Mouse (Mus musculus): Measurements from ENCODE around the gene Kcnn4.
A peak's percentile ranks its signal among the peaks of the same experiment; 100 is the strongest.
"Not testable (repeated sequence)": the region's sequence is repeated elsewhere in the genome, so short reads cannot be mapped to it uniquely, and the experiment has no call there.

The Kcnn4 gene

DNA sequence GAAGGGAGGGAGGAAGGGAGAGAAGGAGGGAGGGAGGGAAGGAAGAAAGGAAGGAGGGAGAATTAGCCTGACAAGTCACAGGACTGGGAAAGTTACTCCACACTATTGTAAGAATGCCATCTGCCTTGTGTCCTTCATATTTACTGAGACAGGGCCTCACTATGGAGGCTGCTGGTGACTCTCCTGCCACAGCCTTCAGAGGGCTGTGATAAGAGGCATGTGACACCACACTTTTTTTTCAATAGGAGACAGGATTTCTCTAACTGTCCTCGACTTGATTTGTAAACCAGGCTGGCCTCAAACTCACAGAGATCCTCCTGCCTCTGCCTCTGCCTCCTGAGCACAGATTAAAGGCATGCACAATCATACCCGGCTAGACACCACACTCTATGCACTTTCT lies 21.6 kb downstream of the Kcnn4 start:
- no peak for DNase-seq (ENCODE audit: low spot score)

DNA sequence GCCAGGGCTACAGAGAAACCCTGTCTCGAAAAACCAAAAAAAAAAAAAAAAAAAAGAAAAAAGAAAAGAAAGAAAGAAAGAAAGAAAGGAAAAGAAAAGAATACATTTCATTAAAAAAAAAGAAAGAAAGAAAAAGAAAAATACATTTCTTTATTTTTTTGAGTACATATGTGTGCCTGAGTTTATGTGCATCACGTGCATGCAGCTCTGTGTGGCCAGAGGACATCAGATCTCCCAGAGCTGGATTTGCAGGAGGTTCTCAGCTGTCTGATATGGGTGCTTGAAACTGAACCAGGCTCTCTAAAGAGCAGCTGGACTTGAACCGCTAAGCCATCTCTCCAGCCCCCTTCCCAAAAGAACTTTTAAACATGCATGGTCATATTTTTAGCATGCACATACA lies 24.0 kb downstream of the Kcnn4 start:
- no peak for DNase-seq (ENCODE audit: low spot score)

DNA sequence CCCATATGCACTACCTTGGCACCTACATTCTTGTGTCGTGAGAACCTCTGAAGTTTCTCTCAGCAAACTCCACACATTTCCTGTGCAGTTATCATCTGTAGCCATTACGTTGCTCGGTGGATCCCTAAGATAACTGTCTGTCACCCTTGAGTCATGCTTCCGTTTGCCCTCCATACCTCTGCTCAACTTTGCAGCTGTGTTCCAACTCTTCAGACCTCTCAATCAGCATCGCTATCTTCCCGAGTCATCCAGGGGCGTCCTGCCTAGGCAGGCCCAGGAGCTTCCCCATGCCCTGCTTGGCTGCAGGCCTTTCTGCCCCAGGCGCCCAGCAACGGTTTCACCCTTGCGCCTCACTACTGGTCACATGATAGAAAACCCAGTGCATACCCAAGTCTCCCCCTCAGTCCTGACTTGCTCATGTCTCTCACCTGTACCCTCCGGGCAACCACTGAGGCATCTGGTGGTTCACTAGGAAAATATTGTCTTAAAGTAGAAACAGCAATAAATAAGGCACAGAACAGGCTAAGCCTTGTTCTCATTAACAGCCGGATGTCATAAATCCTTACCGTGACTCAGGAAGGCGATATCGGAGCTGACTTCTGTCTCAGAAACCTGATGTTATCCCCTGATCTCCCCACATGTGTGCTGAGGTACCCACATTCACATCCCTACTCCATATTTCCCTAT lies 24.6 kb downstream of the Kcnn4 start:
- DNase-seq (ENCODE audit: low spot score), result no peak

DNA sequence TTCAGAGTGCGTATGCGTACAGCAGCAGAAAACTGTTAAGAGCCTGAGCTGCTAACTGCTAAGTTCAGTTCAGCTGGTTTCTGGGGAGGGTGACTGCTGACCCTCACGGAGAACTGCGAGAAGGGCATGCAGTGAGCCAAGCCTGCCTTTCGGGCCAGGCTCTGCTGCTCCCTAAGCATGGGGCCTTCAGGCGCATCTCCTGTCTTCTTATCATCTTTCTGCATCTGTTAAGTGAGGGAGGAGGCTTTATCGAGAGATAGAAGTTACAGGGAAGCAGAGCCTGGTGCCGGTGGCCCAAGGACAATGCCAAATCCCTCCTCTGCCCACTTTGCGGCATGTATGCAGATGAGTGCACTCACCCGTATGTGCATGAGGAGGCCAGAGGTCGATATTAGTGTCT lies 26.8 kb downstream of the Kcnn4 start:
- peak; percentile 75 for DNase-seq (ENCODE audit: low spot score)

DNA sequence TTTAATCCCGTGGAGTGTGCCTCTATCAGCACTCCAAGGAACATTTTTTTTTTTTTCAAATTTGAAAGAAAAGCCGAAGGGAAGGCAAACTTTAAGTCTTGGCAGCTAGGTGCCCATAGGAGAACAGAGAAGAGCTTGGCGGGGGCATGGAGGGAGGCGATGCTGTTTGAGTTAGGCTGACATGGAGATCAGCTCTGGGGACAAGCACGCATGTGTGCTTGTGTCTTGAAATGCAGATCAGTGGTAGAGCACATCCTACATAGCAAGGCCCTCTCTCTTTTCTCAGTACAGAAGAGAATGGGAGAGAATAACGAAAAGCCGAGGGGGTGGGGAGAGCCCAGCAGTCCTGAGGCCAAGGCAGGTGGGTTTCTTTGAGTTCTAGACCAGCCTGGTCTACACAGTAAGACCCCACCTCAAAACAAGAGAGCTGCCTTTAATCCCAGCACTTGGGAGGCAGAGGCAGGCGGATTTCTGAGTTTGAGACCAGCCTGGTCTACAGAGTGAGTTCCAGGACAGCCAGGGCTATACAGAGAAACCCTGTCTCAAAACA lies 28.4 kb downstream of the Kcnn4 start:
- DNase-seq (ENCODE audit: low spot score), result no peak

DNA sequence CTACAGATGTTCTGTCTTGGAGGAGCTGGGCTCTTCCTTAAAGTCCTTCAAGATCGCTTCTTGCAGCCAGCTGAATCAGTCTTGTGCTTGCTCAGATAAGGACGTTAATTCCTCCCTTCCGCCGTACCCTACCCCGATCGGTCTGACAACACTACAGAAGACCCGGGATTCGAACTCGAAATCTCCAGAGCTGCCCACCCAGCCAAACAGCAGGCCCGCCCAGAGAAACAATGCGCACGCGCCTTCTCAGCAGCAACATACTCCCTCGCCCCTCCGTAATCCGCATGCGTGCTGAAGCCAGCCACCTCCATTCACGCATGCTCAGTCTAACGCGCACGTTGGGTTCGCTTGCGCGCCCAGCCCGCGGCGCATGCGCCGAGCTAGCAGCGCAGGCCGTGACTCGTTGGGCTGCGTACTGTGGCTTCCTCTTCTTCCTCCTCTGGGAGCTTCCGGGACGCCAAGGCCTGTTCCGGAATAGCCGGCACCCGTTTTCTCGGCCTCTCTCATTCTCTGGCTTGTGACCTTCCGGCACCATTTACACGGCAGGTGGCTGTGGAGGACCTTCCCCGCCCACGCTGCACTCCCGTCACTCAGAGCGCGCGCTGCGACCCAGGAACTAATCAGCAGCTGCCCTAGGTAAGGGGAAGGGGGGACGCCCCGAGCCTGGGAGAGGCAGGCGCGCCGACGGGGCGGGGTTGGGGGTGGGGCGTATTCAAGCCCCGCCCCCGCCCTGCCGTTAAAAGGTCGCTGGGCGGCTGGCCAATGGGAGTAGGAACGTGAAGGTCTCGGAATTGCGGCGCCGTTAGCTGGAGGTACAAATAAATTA lies 29.4 kb downstream of the Kcnn4 start, which contains the start of gene Smg9:
Gene Smg9, plus strand, starts transcription at position 364 of the 826 bp plus-strand sequence.
- DNase-seq (ENCODE audit: low spot score), result peak; percentile 98

DNA sequence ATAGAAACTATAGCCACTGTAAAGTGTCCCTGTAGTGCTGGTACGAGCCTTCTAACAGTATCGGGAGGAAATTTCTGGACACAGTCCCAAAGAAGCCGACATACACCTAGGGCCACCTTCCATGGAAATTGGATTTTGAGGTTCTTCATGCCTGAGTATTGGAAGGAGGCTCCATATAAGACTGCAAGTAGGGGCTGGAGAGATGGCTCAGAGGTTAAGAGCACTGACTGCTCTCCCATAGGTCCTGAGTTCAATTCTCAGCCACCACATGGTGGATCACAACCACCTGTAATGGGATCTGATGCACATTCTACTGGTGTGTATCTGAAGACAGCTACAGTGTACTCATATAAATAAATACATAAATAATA lies 30.0 kb downstream of the Kcnn4 start:
- no peak for DNase-seq (ENCODE audit: low spot score)

DNA sequence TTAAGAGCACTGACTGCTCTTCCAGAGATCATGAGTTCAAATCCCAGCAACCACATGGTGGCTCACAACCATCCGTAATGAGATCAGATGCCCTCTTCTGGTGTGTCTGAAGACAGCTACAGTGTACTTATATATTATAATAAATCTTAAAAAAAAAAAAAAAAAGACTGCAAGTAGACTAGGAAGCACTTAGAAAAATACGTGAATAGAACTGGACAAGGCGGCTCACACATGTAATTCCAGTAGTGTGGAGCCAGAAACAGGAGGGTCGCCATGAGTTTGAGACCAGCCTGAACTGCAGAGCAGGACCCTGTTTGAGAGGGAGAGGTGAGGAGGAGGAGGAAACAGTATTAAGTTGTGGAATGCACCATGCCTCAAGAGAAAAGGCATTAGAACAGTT lies 30.4 kb downstream of the Kcnn4 start:
- not testable (repeated sequence) for DNase-seq (ENCODE audit: low spot score)

DNA sequence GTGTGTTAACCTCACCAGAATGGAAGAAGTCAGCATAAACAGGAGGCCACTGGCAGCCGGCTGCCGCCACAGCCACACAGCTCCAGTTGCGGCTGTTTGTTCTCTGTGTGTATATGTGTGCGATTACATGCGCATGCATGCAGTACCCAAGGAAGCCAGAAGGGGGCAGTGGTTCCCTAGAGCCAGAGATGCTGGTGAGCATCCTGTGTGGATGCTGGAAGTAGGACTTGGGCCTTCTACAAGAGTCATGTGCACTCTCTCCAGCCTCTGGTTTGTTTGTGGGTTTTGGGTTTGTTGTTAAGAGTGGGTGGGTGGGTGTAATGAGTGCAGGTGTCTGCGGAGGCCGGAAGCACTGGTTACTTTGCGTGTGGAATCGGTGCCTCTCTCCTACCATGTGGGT lies 32.8 kb downstream of the Kcnn4 start:
- DNase-seq (ENCODE audit: low spot score), result no peak

DNA sequence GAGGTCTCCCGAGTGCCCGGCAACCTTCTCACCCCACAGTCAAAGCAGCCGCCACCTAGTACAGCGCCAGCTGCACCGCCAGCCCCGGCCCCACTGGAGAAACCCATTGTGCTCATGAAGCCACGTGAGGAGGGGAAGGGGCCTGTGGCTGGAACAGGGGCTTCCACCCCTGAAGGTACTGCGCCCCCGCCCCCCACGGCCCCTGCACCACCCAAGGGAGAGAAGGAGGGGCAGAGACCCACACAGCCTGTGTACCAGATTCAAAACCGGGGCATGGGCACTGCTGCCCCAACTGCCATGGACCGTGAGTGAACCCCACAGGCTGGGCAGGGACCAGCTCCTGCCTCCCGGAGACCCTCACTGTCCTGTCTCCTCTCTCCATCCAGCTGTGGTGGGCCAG lies 35.6 kb downstream of the Kcnn4 start:
- DNase-seq (ENCODE audit: low spot score), result no peak

DNA sequence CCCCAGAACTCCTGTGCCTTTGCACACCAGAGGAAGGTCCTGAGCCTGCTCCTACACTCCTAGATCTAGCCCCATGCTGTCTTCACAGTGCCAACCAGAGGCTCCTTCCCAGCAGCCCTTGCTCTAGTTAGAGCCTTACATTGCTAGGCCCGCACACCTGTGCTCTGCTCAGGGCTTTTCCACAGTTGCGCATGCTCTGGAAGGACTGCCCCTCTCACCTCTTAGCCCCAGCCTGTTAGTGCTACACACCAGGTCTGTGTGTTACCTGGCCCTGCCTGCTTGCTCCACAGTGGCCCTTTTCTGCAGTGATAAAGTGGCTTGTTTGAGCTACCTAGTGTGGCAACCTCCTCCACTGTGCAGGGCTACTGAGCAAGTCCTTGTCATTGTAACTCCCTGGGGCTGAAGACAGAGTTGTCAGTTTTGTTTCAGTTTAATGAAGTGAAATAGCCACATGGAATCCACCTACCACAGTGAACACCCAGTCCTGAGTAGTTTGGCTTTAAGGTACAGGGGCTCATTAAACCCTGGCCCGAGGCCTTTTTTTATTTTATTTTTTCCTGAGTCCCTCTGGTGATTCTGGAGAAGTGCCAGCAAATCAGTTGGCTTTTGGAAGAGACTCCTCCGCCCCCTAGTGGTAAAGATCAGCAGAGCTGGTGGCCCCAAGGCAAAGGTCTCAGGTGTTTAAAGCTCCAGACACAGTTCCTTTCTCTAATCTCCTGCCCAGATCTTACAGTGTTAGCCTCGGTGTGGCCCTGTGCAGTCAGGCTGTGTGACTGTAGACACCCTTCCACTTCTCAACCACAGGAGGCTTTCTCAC lies 36.7 kb downstream of the Kcnn4 start:
- DNase-seq (ENCODE audit: low spot score), result peak; percentile 82

DNA sequence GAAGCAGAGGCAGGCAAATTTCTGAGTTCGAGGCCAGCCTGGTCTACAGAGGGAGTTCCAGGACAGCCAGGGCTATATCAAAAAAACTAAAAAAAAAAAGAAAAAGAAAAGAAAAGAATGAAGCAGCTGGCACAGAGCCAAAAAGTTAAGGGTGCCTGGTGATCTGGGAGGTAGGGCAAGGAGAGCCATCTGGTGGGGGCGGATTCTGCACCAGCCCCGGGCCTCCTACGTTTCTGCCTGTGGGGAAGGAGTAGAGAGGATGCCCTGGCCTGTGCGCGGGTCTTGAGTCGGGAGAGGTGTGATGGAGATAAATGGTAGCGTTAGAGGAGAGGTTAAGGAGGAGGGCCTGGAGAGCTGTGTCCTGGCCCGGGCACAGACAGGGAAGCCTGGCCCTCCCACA lies 38.1 kb downstream of the Kcnn4 start:
- DNase-seq (ENCODE audit: low spot score), result no peak

DNA sequence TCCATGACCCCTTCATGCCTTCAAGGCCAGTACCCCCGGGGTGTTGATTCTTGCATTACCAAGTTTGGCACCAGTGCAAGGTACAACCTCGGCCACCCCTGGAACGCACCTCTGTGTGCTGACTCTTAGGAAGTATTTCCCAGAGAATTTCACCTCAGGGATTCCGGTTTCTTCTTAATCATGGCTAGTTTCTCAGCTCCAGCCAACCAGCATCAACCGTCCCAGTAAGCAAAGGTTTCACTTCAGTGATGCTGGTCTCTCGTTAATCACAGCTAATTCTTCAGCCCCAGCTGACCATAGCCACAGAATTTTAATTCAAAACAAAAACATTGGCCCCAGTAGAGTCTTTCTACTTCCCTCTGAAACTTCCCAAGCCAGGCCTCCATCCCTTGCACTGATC lies 40.1 kb downstream of the Kcnn4 start:
- no peak for DNase-seq (ENCODE audit: low spot score)

DNA sequence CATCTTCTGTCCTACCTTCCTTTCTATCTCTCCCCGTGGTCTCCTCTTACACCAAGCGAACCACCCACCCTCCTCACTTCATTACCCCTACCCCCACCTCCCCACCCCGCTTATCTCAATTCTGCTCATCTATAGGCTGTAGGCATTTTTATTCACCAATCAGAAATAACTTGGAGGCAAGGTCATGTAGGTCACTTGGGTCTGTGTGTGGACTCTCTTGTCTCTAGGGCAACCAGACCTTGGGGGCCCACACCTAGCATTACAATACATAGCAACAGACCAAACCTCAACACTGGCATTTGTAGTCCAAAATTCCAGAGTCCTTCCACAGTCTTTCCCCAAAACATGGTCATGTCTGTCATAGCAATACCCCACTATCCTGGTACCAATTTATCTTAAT lies 40.8 kb downstream of the Kcnn4 start:
- no peak for DNase-seq (ENCODE audit: low spot score)

DNA sequence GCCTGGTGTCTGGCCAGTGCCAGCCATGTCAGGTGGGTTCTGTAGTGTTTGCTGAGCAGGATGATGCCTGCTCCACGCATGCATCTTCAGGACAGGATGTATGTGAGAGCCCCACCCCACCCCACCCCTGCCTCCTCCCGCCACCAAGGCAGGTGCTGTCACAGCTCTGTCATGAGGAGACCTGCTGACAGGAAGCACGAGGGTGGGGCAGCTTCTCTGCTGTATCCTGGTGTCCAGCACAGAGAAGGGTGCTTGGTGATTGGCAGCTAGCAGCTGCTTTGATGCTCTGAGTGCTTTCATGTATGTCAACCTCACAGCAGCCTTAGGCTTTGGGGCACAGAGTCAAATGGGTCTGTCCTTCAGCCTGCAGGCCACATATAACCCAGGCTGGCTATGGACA lies 43.6 kb downstream of the Kcnn4 start:
- no peak for DNase-seq (ENCODE audit: low spot score)

DNA sequence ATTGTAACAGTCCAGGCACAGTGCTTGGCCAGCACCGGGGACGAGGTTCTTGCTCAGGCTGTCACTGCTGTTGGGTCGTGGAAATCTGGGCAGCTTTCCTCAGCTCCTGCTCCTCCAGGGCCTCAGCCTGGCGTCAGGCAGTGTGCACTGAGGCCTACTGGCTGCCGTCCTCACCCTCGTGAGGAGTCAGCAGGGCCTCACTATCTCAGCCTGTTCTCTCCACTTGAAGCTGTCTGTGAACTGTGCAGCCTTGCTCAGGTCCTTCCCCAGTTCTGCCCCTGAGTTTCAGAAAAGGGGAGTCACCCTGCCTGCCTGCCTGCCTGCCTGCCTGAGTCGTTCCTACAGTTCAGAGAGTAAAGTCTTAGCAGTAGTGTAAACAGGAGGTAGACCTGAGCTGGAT lies 45.2 kb downstream of the Kcnn4 start:
- DNase-seq (ENCODE audit: low spot score), result no peak

DNA sequence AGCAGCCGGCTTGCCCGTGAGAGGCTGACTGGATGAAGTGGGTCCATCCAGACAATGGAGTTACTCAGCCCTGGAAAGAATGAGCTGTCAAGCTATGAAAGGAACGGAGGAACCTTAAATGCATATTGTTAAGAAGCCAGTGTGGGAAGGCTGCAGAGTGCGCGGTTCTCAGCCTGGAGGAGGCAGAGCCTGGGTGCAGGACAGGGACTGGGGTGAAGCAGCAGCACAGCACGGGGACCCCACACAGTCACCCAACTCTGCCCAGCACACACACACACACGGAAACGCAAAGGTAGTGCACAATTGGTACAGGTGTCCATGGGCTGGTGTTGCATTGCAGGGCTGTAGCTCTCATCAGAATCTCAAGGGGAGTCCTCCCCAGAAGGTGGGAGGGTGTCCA lies 49.5 kb downstream of the Kcnn4 start:
- no peak for DNase-seq (ENCODE audit: low spot score)

DNA sequence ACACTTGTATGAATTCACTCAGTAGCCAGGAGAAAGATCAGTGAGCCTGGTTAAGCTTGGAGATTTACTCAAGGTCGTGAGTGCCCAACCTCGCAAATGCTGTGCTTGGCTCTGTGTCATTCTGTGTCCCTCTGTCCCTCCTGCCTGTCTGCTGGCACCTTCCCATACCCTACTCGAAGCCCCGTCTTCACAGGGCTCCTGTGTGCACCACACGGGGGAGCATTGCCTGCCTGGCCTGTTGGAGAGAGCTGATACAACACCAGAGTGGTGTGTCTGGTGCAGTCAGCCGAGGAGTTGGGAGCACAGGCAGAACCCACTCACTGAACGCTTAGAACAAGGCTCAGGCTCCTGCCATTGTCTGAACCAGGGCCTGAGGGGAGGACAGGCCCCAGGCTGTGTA lies 51.6 kb downstream of the Kcnn4 start:
- DNase-seq (ENCODE audit: low spot score), result no peak

DNA sequence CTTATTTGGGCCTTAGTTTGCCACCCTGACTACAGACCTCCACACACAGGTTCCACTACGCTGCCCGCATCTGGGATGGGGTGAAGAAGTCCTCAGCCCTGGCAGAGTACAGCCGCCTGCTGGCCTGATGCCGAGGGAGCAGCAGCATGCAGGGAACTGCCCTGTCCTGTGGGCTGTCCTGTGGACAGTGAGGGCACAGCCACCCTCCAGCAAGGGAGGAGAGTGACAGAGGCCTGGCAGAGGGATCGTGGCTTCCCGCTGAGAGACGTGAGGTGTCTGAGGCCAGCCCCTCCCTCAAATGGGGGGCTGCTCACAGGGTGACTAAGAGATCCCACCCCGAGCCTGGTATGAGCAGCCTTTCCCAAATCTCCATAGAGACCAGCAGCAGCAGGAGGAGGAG lies 52.2 kb downstream of the Kcnn4 start:
- no peak for DNase-seq (ENCODE audit: low spot score)

DNA sequence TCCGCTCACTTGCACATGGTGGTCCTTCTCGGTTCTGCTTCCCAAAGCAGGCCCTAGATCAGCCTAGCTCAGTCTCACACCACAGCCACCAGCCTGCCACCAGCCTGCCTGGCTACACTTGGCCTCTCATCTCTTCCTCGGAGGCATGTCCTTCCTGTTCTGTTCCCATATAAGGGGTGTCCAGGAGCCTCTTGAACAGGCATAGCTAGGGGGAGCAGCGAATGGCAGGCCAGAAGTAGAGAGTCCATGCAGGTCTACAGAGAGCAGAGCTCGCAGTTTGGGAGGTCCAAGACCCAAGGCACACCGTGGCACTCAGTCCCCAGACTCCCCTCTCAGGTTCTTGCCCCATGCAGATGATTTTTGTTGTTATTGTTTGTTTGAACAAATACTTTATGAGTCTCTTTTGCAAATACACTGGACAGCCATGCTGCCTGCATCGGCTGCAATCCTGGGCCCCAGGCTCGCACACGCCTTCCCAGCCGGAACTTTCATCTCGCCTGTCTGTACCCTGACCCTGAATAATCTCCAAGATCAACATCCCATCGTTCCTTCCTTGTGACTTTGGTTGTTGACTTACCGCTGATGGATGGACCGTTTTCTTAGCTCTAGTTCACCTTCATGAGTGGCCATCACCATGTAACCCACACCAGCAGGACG lies 53.2 kb downstream of the Kcnn4 start:
- DNase-seq (ENCODE audit: low spot score), result no peak

DNA sequence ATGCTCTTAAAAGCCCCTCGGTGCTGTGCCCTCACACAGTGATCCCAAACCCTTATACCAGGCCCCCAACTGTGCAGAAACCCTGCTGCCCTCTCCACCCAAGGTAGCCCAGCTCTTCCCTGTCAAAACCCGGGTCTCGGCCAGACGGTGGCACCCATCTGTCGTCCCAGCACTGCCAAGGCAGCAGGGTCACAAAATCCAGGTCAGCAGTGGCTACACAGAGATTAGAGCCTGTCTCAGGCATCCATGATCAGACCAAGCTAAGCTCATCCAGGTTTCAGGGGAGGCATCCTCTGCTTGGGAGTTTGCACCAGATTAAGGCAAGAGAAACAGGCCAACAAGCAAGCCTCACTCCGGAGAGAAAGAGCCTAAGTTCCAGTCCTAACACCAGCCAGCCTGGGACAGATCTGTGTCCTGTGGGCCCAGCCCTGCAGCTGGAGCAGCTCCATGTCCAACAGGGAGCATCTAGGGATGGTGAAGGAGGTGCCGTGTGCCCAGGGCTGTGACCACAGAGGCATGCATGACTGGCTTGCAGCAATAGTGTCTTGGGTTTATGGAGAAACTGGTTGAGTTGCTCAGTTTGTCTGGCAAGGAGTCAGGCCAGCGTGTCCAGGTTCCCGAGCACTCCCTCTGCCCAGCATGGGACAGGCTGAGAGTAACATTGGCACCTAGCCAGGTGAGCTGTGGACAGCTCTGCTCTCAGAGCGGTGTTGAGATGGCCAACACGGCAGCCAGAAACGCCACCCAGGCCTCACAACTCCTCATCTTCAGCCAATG lies 54.1 kb downstream of the Kcnn4 start:
- DNase-seq (ENCODE audit: low spot score), result no peak
